Mouse (Mus musculus) cortical plate, adult 2 months (tissue): Measurements from ENCODE around the gene Coq8a.

Experiments
- CTCF ChIP-seq: fragments of 200-500 bp; IDR thresholded peaks from 2 replicates; pipeline ENCODE4 v1.5.1; 2011; ENCODE audit warnings: mild to moderate bottlenecking, control low read depth, low read length; ENCODE audit not compliant: insufficient read depth; ENCODE audit errors: extremely low read depth
- POLR2A ChIP-seq: fragments of 200-500 bp; IDR thresholded peaks from 2 replicates; pipeline ENCODE4 v1.6.1; 2011; ENCODE audit warnings: mild to moderate bottlenecking, low read length, control low read depth; ENCODE audit not compliant: insufficient read depth; ENCODE audit errors: extremely low read depth

DNA sequence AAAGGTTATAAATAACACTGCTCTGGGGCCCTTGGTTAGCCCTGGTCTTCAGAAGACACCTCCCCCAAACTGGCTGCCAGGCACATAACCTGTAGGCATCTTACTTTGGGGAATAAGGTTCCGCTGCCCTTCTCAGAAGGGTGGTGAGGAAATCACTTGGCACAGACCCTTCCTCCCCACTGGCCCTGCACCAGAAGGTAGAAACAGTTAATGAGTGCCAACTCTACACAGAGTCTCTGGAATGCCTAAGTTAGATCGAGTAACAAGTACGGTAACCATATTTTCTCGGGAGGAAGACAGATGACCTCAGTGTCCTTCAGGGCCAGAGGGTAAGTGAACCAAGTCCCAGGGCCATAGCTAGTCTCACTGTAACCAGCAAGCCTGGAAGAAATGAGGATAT is 10.5 kb downstream of the Coq8a start:
- no peak for TF ChIP-seq CTCF
- TF ChIP-seq POLR2A = no peak
